Mouse (Mus musculus) lung, adult 2 months (tissue): Measurements from ENCODE around the gene Rnf151.

Source experiments
- CTCF ChIP-seq: fragments of 200-500 bp; IDR thresholded peaks from 2 replicates; pipeline ENCODE4 v1.5.1; 2011; ENCODE audit warnings: mild to moderate bottlenecking, low read length, control low read depth; ENCODE audit not compliant: insufficient read depth
- POLR2A ChIP-seq: fragments of 200-500 bp; IDR thresholded peaks from 2 replicates; pipeline ENCODE4 v1.6.1; 2011; ENCODE audit warnings: low read depth, mild to moderate bottlenecking, control low read depth, low read length, borderline replicate concordance; ENCODE audit errors: extremely low read depth

- TF ChIP-seq CTCF (no peak), POLR2A (no peak)
Observed at GRCm38 (mm10) chr17:24723122-24723880, 5.4 kb upstream of the Rnf151 start.
